Mouse (Mus musculus) megakaryocyte, embryonic 14.5 days (primary cell): ENCODE measurements around the gene Sh3rf1. TPM values are rescaled to one million over a fixed set of nuclear protein-coding genes. Genes with fewer than 3 reads are reported as not detected.
"Not testable (repeated sequence)": the region's sequence is repeated elsewhere in the genome, so short reads cannot be mapped to it uniquely, and the experiment has no call there.

Source experiments
- H3K27me3 ChIP-seq: replicated peaks from 2 replicates; pipeline ENCODE3; 2012; ENCODE audit warnings: inconsistent platforms
- H3K36me3 ChIP-seq: replicated peaks from 2 replicates; pipeline ENCODE3; 2012; ENCODE audit warnings: low read length, inconsistent platforms, mixed read lengths
- H3K4me1 ChIP-seq: 2 replicates; pipeline ENCODE4 v1.6.1; 2012; ENCODE audit warnings: inconsistent platforms
- H3K4me3 ChIP-seq: replicated peaks from 2 replicates; pipeline ENCODE3; 2012; ENCODE audit warnings: moderate library complexity, mild to moderate bottlenecking, inconsistent platforms
- H3K9me3 ChIP-seq: 2 replicates; pipeline ENCODE4 v1.6.1; 2012; ENCODE audit warnings: inconsistent platforms
- FLI1 ChIP-seq: IDR thresholded peaks from 2 replicates; pipeline ENCODE4 v1.6.1; 2012; ENCODE audit warnings: low read length, inconsistent platforms, mixed read lengths
- GATA1 ChIP-seq: IDR thresholded peaks from 3 replicates; pipeline ENCODE4 v1.6.1; 2012; ENCODE audit warnings: mixed read lengths, low read length, inconsistent platforms, borderline replicate concordance
- polyA plus RNA-seq: library from polyadenylated mRNA; stranded (reverse); fragments of >175 nt; gene quantifications from 2 replicates; pipeline ENCODE4 v1.2.3, GENCODE M21; 2012; ENCODE audit warnings: low replicate concordance; ENCODE audit not compliant: insufficient read depth

Sh3rf1 gene
- polyA plus RNA-seq, 1 experiment, result 1.3 TPM

- Histone ChIP-seq H3K36me3 (no peaks in the 10 kb centered on the region), H3K9me3 (peaks cover 25% of the 10 kb centered on the region), H3K4me1 (no peaks in the 10 kb centered on the region), H3K27me3 (no peaks in the 10 kb centered on the region), H3K4me3 (no peak overlapping the region)
- no peak for TF ChIP-seq GATA1
- no peak for TF ChIP-seq FLI1
These were observed 179.8 kb downstream of the Sh3rf1 start for GRCm38 (mm10) chr8:61403266-61404177.

GRCm38 (mm10) chr8:61404178-61404560 is 180.5 kb downstream of the Sh3rf1 start:
- H3K9me3 ChIP-seq, result peaks cover 27% of the 10 kb centered on the region
- H3K4me3 ChIP-seq, result no peak overlapping the region
- no peaks in the 10 kb centered on the region for H3K4me1 ChIP-seq
- no peaks in the 10 kb centered on the region for H3K36me3 ChIP-seq
- H3K27me3 ChIP-seq, result no peaks in the 10 kb centered on the region
- TF ChIP-seq GATA1 (no peak), FLI1 (no peak)

- H3K4me3 ChIP-seq, result no peak overlapping the region
- H3K36me3 ChIP-seq, result no peaks in the 10 kb centered on the region
- TF ChIP-seq FLI1 (no peak), GATA1 (no peak)
- peaks cover 40% of the 10 kb centered on the region for H3K9me3 ChIP-seq
- no peaks in the 10 kb centered on the region for H3K27me3 ChIP-seq
- no peaks in the 10 kb centered on the region for H3K4me1 ChIP-seq
These were observed 185.4 kb downstream of the Sh3rf1 start for GRCm38 (mm10) chr8:61409081-61409480.

GRCm38 (mm10) chr8:61409712-61410111 is 186.0 kb downstream of the Sh3rf1 start:
- not testable (repeated sequence) for H3K36me3 ChIP-seq, H3K4me1 ChIP-seq, H3K27me3 ChIP-seq, H3K4me3 ChIP-seq
- H3K9me3 ChIP-seq, result peaks cover 34% of the 10 kb centered on the region

- no peaks in the 10 kb centered on the region for H3K36me3 ChIP-seq
- H3K4me3 ChIP-seq, result no peak overlapping the region
- no peaks in the 10 kb centered on the region for H3K4me1 ChIP-seq
- no peak for TF ChIP-seq GATA1
- no peak for TF ChIP-seq FLI1
- H3K27me3 ChIP-seq, result peaks cover 3% of the 10 kb centered on the region
- H3K9me3 ChIP-seq, result peaks cover 16% of the 10 kb centered on the region
These were observed 195.8 kb downstream of the Sh3rf1 start for GRCm38 (mm10) chr8:61419521-61419920.

- Histone ChIP-seq H3K4me3 (no peak overlapping the region), H3K36me3 (no peaks in the 10 kb centered on the region), H3K9me3 (peaks cover 16% of the 10 kb centered on the region), H3K4me1 (no peaks in the 10 kb centered on the region), H3K27me3 (peaks cover 3% of the 10 kb centered on the region)
- TF ChIP-seq GATA1 (no peak), FLI1 (no peak)
These were observed 196.5 kb downstream of the Sh3rf1 start for GRCm38 (mm10) chr8:61420166-61420565.

- Histone ChIP-seq H3K4me3 (no peak overlapping the region), H3K36me3 (no peaks in the 10 kb centered on the region), H3K4me1 (no peaks in the 10 kb centered on the region), H3K9me3 (peaks cover 16% of the 10 kb centered on the region), H3K27me3 (peaks cover 3% of the 10 kb centered on the region)
- no peak for TF ChIP-seq FLI1
- no peak for TF ChIP-seq GATA1
These were observed 197.9 kb downstream of the Sh3rf1 start for GRCm38 (mm10) chr8:61421606-61422005.

GRCm38 (mm10) chr8:61425125-61425524 is 201.5 kb downstream of the Sh3rf1 start:
- TF ChIP-seq GATA1 (no peak), FLI1 (no peak)
- H3K36me3 ChIP-seq, result no peaks in the 10 kb centered on the region
- no peak overlapping the region for H3K4me3 ChIP-seq
- H3K9me3 ChIP-seq, result peaks cover 16% of the 10 kb centered on the region
- no peaks in the 10 kb centered on the region for H3K4me1 ChIP-seq
- peaks cover 2% of the 10 kb centered on the region for H3K27me3 ChIP-seq

- no peak overlapping the region for H3K4me3 ChIP-seq
- no peaks in the 10 kb centered on the region for H3K36me3 ChIP-seq
- no peaks in the 10 kb centered on the region for H3K4me1 ChIP-seq
- peaks cover 16% of the 10 kb centered on the region for H3K9me3 ChIP-seq
- H3K27me3 ChIP-seq, result peaks cover 2% of the 10 kb centered on the region
- TF ChIP-seq GATA1 (no peak), FLI1 (no peak)
These were observed 202.4 kb downstream of the Sh3rf1 start for GRCm38 (mm10) chr8:61426072-61426471.

DNA sequence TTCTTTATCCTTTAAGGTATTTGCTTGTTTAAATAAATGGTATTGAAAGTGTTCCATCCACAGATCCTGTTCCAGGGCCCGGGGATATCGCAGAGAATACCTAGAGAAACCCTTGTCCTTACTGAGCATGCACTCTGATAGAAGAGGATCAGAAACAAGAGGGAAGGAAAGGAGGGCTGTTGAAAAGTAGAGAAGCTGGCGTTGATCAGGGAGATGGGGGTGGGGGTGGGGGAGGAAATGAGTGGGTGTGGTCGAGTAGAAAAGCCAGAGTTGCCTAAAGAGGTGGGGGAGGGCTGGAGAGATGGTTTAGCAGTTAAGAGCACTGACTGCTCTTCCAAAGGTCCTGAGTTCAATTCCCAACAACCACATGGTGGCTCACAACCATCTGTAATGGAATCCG is 203.0 kb downstream of the Sh3rf1 start:
- no peaks in the 10 kb centered on the region for H3K36me3 ChIP-seq
- peaks cover under 1% of the 10 kb centered on the region for H3K27me3 ChIP-seq
- H3K4me3 ChIP-seq, result no peak overlapping the region
- H3K4me1 ChIP-seq, result no peaks in the 10 kb centered on the region
- no peak for TF ChIP-seq GATA1
- H3K9me3 ChIP-seq, result peaks cover 14% of the 10 kb centered on the region
